Mouse (Mus musculus) T-helper 17 cell (primary cell): ENCODE results near the gene Gabbr2.
"Not testable (repeated sequence)": the region's sequence is repeated elsewhere in the genome, so short reads cannot be mapped to it uniquely, and the experiment has no call there.

Experiments used
- in situ Hi-C, 2 experiments: fragments of 300-600 bp; cut with MboI, MseI; formaldehyde crosslinking; loops; 1 replicate in 1 of 2; 2 replicates in 1 of 2; pipeline ENCODE4 v1.15.1; 2025; ENCODE audit warnings: high pct_unique_total_duplicates in 2 of 2

Gene Gabbr2

DNA sequence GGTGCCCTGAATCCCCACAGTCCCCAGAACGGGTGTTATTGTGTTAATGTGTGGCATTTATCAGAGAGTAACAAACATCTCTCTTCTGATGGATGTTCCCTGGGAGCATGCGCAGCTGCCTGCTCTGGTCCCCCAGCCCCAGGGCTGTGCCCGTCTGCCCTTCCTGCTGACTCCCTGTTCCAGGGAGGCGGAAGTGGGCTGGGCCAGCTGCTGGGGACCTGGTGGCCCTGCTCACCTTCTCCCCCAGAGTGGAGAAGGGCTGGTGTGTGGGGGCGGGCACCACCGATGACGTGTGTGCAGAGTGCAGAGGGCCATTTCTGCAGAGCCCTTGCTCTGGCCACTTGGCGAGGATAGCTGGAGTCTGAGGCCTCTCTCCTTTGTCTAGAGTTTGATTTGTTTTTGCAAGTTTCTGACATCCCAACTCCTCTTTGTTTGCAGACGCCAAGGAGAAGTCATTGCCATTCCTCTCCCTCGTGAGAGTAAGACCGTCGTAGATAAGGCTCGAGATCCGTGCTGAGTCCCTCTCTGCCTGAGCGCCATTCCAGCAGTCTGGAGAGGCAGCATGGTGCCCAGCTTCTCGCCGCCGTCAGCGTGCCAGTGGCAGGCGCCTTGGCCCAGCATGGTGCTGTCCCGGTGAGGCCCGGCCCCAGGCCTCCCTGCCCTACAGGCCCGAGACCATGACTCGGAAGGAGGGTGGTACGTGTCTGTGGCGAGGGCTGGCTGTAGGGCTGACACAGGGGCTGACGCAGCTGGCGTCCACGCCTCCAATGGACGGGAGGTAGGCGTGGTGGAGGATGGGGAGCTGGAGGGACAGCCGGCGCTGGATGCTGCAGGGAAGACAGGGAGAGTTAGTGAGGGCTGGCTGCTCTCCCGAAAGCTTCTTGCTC is 327.3 kb downstream of the Gabbr2 start:
- in situ Hi-C loops = no loop called here

DNA sequence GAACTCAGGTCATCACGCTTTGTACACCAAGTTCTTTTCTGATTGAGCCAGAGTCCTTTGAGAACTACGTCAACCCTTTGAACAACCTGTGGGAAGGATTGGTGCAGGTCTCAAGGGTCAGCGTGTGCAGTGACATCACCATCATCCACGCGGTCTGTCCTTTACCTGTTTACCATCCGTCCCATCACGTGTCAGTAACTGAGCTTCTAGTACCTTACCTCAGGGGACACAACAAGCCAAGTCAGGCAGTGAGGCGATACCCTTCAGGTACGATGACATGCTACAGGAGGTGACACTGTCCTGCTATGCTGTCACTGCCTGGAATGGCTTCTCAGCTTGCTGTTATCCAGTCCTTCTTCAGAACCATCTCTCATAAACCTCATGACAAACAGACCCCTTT is 330.2 kb downstream of the Gabbr2 start:
- in situ Hi-C loops = no loop called here

DNA sequence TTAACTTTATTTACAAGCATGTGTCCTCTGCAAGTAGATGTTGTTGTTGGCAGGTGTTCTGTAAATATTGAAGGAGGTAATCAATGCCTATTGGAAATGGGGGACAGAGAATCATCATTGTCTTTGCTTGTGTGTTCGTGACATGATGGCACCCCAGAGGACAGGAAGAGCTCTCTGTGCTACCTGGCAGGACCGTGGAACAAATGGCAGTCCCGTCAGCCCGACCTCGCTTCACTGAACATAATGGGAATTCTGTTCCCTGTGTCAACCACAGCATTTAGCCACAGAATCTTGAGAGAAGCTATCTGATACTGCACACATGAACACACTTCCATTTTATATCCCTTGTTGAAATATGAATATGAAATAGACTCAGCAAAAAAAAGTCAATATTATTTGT is 332.7 kb downstream of the Gabbr2 start:
- in situ Hi-C loops = loop anchor here in 1 of 2 experiments (10.0 kb wide), 1 partner anchor 114 kb away; no protein-coding TSS in a partner anchor

DNA sequence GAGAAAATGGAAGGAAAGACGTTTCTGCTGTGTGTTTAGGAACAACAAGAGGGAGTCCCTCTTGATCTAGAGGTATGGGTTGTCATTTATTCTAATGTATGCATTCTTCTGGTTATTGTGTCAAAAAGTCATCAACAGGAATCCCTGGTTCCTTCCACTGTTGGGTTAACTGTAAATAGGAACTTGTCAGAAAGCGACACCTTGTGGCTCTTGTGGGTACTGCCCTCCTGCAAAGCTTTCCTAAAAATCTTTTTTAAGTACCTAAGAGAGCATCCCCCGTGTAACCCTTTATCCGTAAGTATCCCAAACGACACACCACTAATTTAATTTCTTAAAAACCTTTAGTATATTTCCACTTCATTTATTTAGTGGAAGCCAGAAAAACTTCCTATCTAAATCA is 334.6 kb downstream of the Gabbr2 start:
- in situ Hi-C loops = loop anchor here in 1 of 2 experiments (10.0 kb wide), 1 partner anchor 112 kb away; no protein-coding TSS in a partner anchor

DNA sequence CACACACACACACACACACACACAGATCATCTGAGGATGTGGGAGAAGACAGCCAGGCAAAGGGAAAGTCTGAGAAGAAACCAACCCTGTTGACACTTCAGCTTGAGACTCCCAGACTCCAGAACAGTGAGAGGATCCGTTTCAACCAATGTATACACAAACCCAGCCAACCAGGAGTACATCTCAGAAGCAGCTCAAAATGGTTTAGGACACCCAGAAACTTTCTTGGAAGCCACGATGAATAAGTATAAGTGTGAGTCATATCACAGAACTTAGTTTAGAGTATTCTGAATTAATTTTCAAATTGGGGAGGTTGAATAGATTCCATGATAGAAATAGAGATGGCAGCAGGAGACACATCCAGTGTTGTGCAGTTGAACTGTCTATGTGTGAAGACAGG is 335.7 kb downstream of the Gabbr2 start:
- in situ Hi-C loops = loop anchor here in 1 of 2 experiments (10.0 kb wide), 1 partner anchor 111 kb away; no protein-coding TSS in a partner anchor

DNA sequence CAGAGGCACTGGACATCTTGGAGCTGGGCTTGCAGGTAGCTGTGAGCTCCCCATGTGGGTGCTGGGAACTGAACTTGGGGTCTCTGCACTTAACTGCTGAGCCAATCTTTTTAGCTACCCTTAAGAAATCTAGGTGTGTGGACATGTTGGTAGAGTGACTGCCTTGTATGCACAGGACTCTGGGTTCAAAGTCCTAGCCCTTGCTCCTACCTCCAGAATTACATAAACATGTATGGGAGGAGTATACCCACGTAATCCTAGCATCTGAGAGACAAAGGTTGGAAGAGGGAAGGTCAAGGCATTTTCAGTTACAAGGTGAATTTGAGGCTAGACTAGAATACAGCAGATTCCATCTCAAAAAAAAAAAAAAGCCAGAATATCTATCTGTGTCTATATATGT is 336.4 kb downstream of the Gabbr2 start:
- in situ Hi-C loops = loop anchor here in 1 of 2 experiments (10.0 kb wide), 1 partner anchor 110 kb away; no protein-coding TSS in a partner anchor

DNA sequence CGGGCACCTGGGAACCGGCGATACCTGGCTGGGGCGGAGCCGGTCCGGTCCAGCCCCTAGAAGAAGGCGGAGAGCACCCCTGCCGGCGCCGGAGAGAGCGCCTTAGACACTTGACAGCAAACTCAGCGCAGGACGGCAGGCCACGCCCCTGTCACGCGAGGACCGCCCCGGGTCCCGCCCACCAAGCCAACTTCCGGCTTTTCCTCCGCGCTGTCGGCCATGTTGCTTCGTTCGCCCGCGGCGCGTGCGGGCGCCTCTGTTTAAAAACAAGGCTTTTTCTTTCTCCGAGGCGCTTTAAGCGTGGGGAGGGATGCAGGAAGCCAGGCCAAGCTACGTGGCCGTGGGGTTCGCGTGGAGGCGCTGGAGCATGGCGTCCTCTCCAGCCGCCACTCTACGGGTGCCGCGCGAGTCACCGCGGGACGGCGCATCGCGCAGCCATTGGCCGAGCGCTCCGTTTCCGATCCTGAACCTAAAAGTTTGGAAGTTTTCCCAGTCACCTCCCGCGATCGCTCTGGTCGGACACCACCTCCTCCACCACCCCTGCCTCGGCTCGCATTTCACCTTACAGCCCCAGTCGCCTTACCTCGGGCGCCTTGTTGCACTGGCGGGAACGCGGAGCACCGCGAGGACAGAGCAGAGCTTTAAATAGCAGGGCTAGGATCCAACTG is 341.5 kb downstream of the Gabbr2 start, which contains the start of gene Tbc1d2:
TSS of gene Tbc1d2 (minus strand) at position 124 of the 668 bp plus-strand sequence.
- in situ Hi-C loops = loop anchor here in 1 of 2 experiments (5.0 to 10.0 kb wide), 2 partner anchors 38 to 105 kb away; no protein-coding TSS in a partner anchor

GRCm38 (mm10) chr4:46649161-46649560 is 342.5 kb downstream of the Gabbr2 start:
- in situ Hi-C loops = loop anchor here (5.0 kb wide), 2 partner anchors 37 to 507 kb away; no protein-coding TSS in a partner anchor

DNA sequence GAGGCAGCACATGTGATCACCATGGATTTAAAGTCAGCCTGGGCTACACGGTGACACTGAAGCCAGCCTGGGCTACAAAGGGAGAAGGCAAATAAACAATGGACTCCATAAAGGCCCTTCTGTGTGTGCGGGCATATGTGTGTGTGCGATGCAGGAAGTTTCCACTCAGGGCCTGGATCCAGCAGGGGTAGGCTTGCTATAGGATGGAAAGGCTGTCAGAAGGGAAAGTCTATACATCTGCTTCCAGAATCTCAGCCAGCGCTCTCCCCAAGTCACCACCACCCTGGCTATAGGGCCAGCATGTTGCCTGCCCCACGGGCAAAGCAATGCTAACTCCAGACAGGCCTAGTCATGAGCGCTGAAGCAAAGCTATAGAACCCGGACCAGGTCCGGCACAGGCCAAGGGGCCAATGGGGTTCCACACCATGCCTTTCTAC is 348.0 kb downstream of the Gabbr2 start:
- in situ Hi-C loops = no loop called here

DNA sequence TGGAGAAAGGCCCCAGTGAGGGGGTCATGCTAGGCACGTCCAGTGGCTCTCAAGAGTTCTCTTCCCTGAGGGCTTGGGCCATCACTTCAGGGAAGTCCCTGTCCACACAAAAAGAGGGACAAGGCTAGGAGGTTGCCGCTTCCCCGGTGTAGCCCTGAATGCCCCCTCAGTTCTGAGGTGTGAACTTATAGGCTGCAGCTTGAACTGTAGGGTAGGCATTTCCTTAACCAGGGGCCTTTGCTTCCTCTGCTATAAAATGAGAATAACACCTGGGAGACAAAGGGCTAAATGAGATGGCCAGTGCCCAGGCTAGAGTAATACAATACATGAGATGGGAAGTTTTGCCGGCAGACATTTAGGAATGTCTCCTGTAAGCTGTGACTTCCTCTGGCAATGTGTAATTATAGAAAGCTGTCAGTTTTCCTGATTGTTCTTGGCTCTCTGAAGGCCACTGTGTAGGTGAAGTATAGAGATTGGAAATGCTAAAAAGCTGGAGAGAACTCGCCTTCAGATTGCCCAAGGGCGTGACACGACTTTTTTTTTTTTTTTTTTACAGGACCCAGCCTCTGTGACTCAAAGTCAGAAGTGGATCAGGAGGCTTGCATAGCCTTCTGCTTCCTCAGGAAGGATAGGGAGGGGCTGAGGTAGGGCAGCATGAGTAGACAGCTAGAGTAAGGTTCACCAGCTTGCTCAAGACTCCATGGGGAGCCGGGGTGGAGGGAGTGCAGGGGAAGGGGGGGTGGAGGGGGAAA is 348.6 kb downstream of the Gabbr2 start:
- in situ Hi-C loops = no loop called here

- in situ Hi-C loops = no loop called here
Measured at GRCm38 (mm10) chr4:46641283-46641682, 350.4 kb downstream of the Gabbr2 start.

GRCm38 (mm10) chr4:46639866-46640265 is 351.8 kb downstream of the Gabbr2 start:
- in situ Hi-C loops = no loop called here

DNA sequence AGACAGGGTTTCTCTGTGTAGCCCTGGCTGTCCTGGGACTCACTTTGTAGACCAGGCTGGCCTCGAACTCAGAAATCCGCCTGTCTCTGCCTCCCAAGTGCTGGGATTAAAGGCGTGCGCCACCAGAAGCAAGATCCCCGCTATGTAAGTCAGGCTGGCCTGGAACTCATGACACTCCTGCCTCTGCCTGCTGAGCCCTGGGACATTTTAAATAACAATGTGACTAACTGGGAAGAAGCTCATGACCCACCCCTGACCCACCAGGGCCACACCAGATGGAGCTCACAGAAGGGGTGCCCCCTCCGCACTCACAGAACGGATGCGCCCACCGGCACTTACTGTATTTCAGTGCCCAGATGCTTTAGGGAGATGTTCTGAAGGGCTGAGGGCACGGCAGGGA is 354.4 kb downstream of the Gabbr2 start:
- in situ Hi-C loops = not testable (repeated sequence)

- in situ Hi-C loops = no loop called here
Measured at GRCm38 (mm10) chr4:46635702-46636430, 355.8 kb downstream of the Gabbr2 start.

DNA sequence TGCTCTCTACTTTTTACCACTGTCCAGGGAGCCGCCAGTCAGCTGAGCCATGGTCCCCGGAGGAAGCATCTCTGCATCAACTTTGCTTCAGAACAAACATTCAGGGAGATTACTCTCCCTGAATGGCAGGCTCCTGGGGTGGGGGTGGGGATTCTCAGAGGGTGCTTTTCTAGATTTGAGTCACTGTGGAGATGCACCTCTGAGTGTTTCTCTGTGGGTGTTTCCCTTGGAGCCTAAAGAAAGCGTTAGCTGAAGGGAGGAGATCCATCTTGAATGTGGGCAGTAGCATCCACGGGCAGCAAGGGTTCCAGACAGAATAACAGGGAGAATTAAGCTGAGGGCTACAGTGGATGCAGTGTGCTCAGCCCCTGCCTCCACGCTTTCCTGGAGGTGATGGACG is 356.8 kb downstream of the Gabbr2 start:
- in situ Hi-C loops = no loop called here

DNA sequence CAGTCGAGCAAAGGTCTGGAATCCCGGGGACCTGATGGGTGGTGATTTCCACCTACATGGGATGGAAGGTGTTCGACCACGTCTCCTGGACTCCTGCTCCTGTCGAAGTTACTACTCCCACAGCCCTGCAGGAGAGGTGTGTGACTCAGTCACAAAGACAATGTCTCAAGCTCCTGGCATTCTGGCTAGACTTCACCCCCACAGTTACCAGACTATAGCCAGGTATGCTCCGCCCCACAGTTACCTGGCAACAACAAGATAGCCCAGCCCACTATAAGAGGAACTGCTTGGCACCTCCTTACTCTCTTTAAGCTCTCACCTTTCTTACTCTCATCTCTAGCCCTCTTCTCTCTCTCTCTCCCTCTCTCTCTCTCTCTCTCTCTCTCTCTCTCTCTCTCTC is 358.1 kb downstream of the Gabbr2 start:
- in situ Hi-C loops = not testable (repeated sequence)

DNA sequence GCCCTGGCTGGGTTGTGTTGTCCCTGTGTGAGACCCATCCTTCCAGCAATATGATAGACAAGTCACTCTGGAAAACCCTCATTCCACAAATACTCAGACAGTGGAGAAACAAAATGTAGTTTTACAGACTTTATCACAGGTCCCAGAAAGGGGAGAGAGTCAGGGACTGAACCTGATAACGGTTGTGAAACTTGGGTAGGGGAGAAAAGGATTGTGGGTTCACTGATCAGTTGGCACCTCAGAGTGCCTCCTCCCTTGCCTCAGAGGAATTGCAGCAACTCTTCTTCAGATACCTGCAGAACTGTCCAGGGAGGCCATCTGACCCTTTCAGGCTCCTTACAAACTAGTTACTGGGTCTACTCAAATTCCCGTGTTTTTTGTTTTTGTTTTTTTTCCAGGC is 359.2 kb downstream of the Gabbr2 start:
- in situ Hi-C loops = no loop called here

DNA sequence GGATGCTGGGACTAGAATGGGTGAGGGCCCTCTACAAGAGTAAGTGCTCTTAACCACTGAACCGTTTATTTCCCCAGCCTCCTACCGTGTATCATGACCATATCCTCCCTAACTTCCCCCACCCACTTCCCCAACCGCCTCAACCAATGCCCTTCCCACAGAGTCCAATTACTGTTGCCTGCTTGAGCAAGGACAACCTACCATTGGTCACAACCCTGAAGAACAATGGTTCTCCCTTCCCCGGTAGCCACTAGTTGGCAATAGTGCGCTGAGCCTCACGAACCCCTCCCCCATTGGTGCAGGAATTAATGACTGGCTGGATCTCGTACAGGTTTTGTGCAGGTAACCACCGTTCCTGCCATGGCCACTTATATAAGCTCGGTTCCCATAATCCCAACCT is 361.3 kb downstream of the Gabbr2 start:
- in situ Hi-C loops = no loop called here

DNA sequence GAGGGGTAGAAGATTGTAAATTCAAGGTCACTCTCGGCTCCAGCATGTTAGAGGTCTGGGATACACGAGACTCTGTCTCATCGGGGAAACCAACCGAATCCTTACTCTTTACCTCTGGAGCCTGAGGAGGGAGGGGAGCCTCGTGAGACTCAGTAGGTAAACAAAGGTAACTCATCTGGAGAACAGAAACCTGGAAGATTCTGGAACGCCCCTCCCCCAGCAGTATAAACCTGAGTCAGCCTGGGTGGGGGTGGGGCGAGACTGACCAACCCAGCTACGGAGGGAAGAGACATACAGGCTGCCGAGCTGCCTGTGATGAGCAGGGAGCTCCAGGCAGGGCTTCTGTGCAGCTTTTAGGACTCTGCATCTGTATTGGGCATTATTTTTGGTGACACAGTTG is 362.8 kb downstream of the Gabbr2 start:
- in situ Hi-C loops = no loop called here

- in situ Hi-C loops = no loop called here
Measured at GRCm38 (mm10) chr4:46628081-46628480, 363.6 kb downstream of the Gabbr2 start.

DNA sequence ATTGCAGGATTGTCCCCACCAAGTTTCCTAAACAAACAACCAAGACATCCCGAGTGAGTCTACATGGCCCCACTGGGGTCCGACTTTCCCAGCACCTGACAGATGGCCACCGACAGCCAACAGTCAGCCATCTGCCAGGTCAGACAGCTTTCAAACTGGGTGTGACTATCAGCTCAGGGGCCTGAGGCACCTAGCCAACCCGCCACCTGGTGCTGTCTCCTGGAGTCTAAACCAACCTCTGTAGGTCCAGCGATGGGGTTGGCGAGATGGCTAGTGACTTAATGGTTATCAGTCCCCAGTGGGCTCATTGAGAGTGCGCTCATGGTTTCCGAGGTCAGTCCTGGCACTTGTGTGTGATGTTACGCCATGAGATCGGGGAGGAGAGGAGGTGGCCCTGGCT is 366.6 kb downstream of the Gabbr2 start:
- in situ Hi-C loops = no loop called here
